Mouse (Mus musculus): ENCODE measurements around the gene C77080. TPM values are rescaled to one million over a fixed set of nuclear protein-coding genes. Genes with fewer than 3 reads are reported as not detected.
"Not testable (repeated sequence)": the region's sequence is repeated elsewhere in the genome, so short reads cannot be mapped to it uniquely, and the experiment has no call there.

C77080 gene
- polyA plus RNA-seq, 1 experiment from 2014 or later: 6.7 TPM

GRCm38 (mm10) chr4:129218569-129219175 lies 42.5 kb downstream of the C77080 start:
- TF ChIP-seq EP300 (IDR thresholded peaks at IDR 0.05): no peak
- no peak for TF ChIP-seq CTCF (IDR thresholded peaks at IDR 0.05)
- H3K4me3 ChIP-seq (ENCODE audit: low read depth, low read length): no peak overlapping the region
- H3K4me2 ChIP-seq (replicated peaks; ENCODE audit: low read depth, low read length): no peak overlapping the region
- no peak overlapping the region for H3K27ac ChIP-seq (ENCODE audit: low read length)
- peaks cover 39% of the 10 kb centered on the region for H3K36me3 ChIP-seq (ENCODE audit: insufficient read depth, low read length)
- no peak overlapping the region for H3K9ac ChIP-seq (replicated peaks; ENCODE audit: low read depth)
- H3K4me1 ChIP-seq (ENCODE audit: insufficient read depth, low read depth, low read length): no peaks in the 10 kb centered on the region
- no peaks in the 10 kb centered on the region for H3K27me3 ChIP-seq (replicated peaks; ENCODE audit: insufficient read depth, low read length)
- DNase-seq (ENCODE audit: low spot score) (no peak), ATAC-seq (no peak)
- whole genome bisulfite sequencing: 82% methylated on average over 7 of the region's 7 CpGs
- no peaks in the 10 kb centered on the region for H3K9me3 ChIP-seq (ENCODE audit: low read length)

GRCm38 (mm10) chr4:129212486-129212885 lies 48.7 kb downstream of the C77080 start:
- WGBS: 66% methylated on average over 3 of the region's 3 CpGs
- TF ChIP-seq CTCF (IDR thresholded peaks at IDR 0.05): peak; percentile 58
- DNase-seq (ENCODE audit: low spot score): not testable (repeated sequence)

GRCm38 (mm10) chr4:129211461-129211860 lies 49.7 kb downstream of the C77080 start:
- no peak overlapping the region for H3K9ac ChIP-seq (replicated peaks; ENCODE audit: low read depth)
- TF ChIP-seq CTCF (IDR thresholded peaks at IDR 0.05) (no peak), EP300 (IDR thresholded peaks at IDR 0.05) (no peak)
- no peak; the same call in 1 of the 2 replicates for ATAC-seq
- H3K27me3 ChIP-seq (replicated peaks; ENCODE audit: insufficient read depth, low read length): no peaks in the 10 kb centered on the region
- no peak overlapping the region for H3K4me2 ChIP-seq (replicated peaks; ENCODE audit: low read depth, low read length)
- WGBS: 71% methylated on average over 4 of the region's 4 CpGs
- peaks cover 41% of the 10 kb centered on the region for H3K36me3 ChIP-seq (ENCODE audit: insufficient read depth, low read length)
- no peaks in the 10 kb centered on the region for H3K4me1 ChIP-seq (ENCODE audit: insufficient read depth, low read depth, low read length)
- H3K27ac ChIP-seq (ENCODE audit: low read length): no peak overlapping the region
- no peaks in the 10 kb centered on the region for H3K9me3 ChIP-seq (ENCODE audit: low read length)
- no peak overlapping the region for H3K4me3 ChIP-seq (ENCODE audit: low read depth, low read length)
- no peak for DNase-seq (ENCODE audit: low spot score)

More at GRCm38 (mm10) chr4:129212486-129212885, 48.7 kb downstream of the C77080 start:
- H3K27ac ChIP-seq (ENCODE audit: low read length); ATAC-seq; H3K9me3 ChIP-seq (ENCODE audit: low read length); H3K9ac ChIP-seq (replicated peaks; ENCODE audit: low read depth); H3K4me3 ChIP-seq (ENCODE audit: low read depth, low read length); H3K4me1 ChIP-seq (ENCODE audit: insufficient read depth, low read depth, low read length); H3K27me3 ChIP-seq (replicated peaks; ENCODE audit: insufficient read depth, low read length); H3K4me2 ChIP-seq (replicated peaks; ENCODE audit: low read depth, low read length): not testable (repeated sequence)
- H3K36me3 ChIP-seq (ENCODE audit: insufficient read depth, low read length): peaks cover 43% of the 10 kb centered on the region

GRCm38 (mm10) chr4:129209504-129209903 lies 51.7 kb downstream of the C77080 start:
- H3K9ac ChIP-seq (replicated peaks; ENCODE audit: low read depth): no peak overlapping the region
- no peaks in the 10 kb centered on the region for H3K4me1 ChIP-seq (ENCODE audit: insufficient read depth, low read depth, low read length)
- no peak overlapping the region for H3K4me3 ChIP-seq (ENCODE audit: low read depth, low read length)
- peaks cover 34% of the 10 kb centered on the region for H3K36me3 ChIP-seq (ENCODE audit: insufficient read depth, low read length)
- H3K4me2 ChIP-seq (replicated peaks; ENCODE audit: low read depth, low read length): no peak overlapping the region
- 40% methylated on average over 7 of the region's 7 CpGs for WGBS
- TF ChIP-seq EP300 (IDR thresholded peaks at IDR 0.05) (no peak), CTCF (IDR thresholded peaks at IDR 0.05) (peak; percentile 73)
- ATAC-seq (0 out of 2 replicates have a peak, but pooled peaks have one; percentile 18), DNase-seq (ENCODE audit: low spot score) (peak; percentile 78)
- H3K27me3 ChIP-seq (replicated peaks; ENCODE audit: insufficient read depth, low read length): no peaks in the 10 kb centered on the region
- no peak overlapping the region for H3K27ac ChIP-seq (ENCODE audit: low read length)
- H3K9me3 ChIP-seq (ENCODE audit: low read length): no peaks in the 10 kb centered on the region

GRCm38 (mm10) chr4:129206792-129207191 lies 54.4 kb downstream of the C77080 start:
- 45% methylated on average over 8 of the region's 8 CpGs for WGBS
- no peak overlapping the region for H3K9ac ChIP-seq (replicated peaks; ENCODE audit: low read depth)
- TF ChIP-seq EP300 (IDR thresholded peaks at IDR 0.05) (no peak), CTCF (IDR thresholded peaks at IDR 0.05) (no peak)
- no peaks in the 10 kb centered on the region for H3K4me1 ChIP-seq (ENCODE audit: insufficient read depth, low read depth, low read length)
- DNase-seq (ENCODE audit: low spot score) (no peak), ATAC-seq (no peak)
- no peak overlapping the region for H3K4me2 ChIP-seq (replicated peaks; ENCODE audit: low read depth, low read length)
- no peak overlapping the region for H3K27ac ChIP-seq (ENCODE audit: low read length)
- peaks cover 32% of the 10 kb centered on the region for H3K36me3 ChIP-seq (ENCODE audit: insufficient read depth, low read length)
- no peaks in the 10 kb centered on the region for H3K9me3 ChIP-seq (ENCODE audit: low read length)
- H3K4me3 ChIP-seq (ENCODE audit: low read depth, low read length): no peak overlapping the region
- no peaks in the 10 kb centered on the region for H3K27me3 ChIP-seq (replicated peaks; ENCODE audit: insufficient read depth, low read length)

GRCm38 (mm10) chr4:129204655-129205054 lies 56.5 kb downstream of the C77080 start:
- Histone ChIP-seq H3K4me3 (ENCODE audit: low read depth, low read length) (no peak overlapping the region), H3K9ac (replicated peaks; ENCODE audit: low read depth) (no peak overlapping the region), H3K4me1 (ENCODE audit: insufficient read depth, low read depth, low read length) (no peaks in the 10 kb centered on the region), H3K27ac (ENCODE audit: low read length) (no peak overlapping the region), H3K4me2 (replicated peaks; ENCODE audit: low read depth, low read length) (no peak overlapping the region), H3K9me3 (ENCODE audit: low read length) (no peaks in the 10 kb centered on the region), H3K36me3 (ENCODE audit: insufficient read depth, low read length) (peaks cover 20% of the 10 kb centered on the region), H3K27me3 (replicated peaks; ENCODE audit: insufficient read depth, low read length) (no peaks in the 10 kb centered on the region)
- DNase-seq (ENCODE audit: low spot score) (peak; percentile 14), ATAC-seq (peak; percentile 35; the same call in 1 of the 2 replicates)
- no peak for TF ChIP-seq EP300 (IDR thresholded peaks at IDR 0.05)
- no peak for TF ChIP-seq CTCF (IDR thresholded peaks at IDR 0.05)
- 89% methylated on average over 10 of the region's 10 CpGs for WGBS
